In the genomic region with DNA sequence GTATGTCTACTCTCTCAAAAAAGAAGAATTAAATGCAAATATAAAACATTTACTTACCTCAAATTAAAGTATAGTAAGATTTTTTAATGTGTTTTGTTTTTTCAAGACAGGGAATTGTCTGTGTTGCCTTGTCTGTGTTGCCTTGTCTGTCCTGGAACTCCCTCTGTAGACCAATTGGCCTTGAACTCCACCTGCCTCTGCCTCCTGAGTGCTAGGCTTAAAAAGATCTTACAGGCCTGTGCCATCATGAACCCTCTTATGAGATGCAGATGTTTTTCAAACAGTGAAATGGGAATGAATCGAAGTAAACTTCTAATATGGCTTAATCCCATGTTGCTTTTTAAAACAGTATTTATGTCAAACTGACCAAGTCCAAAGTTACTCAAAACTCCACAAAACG, we compare ENCODE assay signal across 10 mouse cellular contexts. TPM values are rescaled to one million over a fixed set of nuclear protein-coding genes. Genes with fewer than 3 reads are reported as not detected.
A peak's percentile ranks its signal among the peaks of the same experiment; 100 is the strongest.
DNase-seq lines count a peak whose midpoint lies in the region; ATAC-seq and TF ChIP-seq lines count a peak whose summit lies in the region.
"Had no signal": no experiment of that assay in that cellular context is flagged by ENCODE, and none has a peak within 500 bp of the region (broad histone marks: within the 10 kb centered on the region; RNA-seq: fewer than 3 reads in every experiment).

No protein-coding gene starts in this region.

- no peak overlapping the region for H3K9ac ChIP-seq in embryonic facial prominence, embryonic 11.5 days (replicated peaks; ENCODE audit: low read length)
- H3K9ac ChIP-seq in midbrain, embryonic 16.5 days (ENCODE audit: low read depth, low read length) = no peak overlapping the region

- peak overlapping the region; percentile 98 for H3K4me3 ChIP-seq in layer of hippocampus, adult 2 months
- peak overlapping the region; percentile 93; the same call in 1 of the 2 replicates for H3K4me3 ChIP-seq in embryonic facial prominence, embryonic 11.5 days (ENCODE audit: low read depth, low read length)
- H3K4me3 ChIP-seq in midbrain, embryonic 16.5 days (ENCODE audit: low read depth, low read length) = peak overlapping the region; percentile 82

- no peaks in the 10 kb centered on the region for H3K9me3 ChIP-seq in embryonic facial prominence, embryonic 11.5 days (replicated peaks; ENCODE audit: control insufficient read depth, low read length)
- no peaks in the 10 kb centered on the region for H3K9me3 ChIP-seq in midbrain, embryonic 16.5 days (replicated peaks; ENCODE audit: control insufficient read depth, low read length, poor library complexity, severe bottlenecking)

- no peak for ATAC-seq in embryonic facial prominence, embryonic 11.5 days (replicated peaks; ENCODE audit: insufficient number of reproducible peaks, low FRiP score, low TSS enrichment, low read depth)
- no peak for ATAC-seq in midbrain, embryonic 16.5 days

- no peak overlapping the region for H3K27ac ChIP-seq in layer of hippocampus, adult 2 months
- no peak overlapping the region for H3K27ac ChIP-seq in embryonic facial prominence, embryonic 11.5 days (replicated peaks; ENCODE audit: low read depth, low read length)
- H3K27ac ChIP-seq in midbrain, embryonic 16.5 days (ENCODE audit: low read length) = no peak overlapping the region

- no peaks in the 10 kb centered on the region for H3K27me3 ChIP-seq in embryonic facial prominence, embryonic 11.5 days (ENCODE audit: control insufficient read depth, insufficient read depth, low read length)
- H3K27me3 ChIP-seq in midbrain, embryonic 16.5 days (ENCODE audit: control insufficient read depth, insufficient read depth, low read depth, low read length) = no peaks in the 10 kb centered on the region

- peak overlapping the region; percentile 67 for H3K4me2 ChIP-seq in embryonic facial prominence, embryonic 11.5 days (ENCODE audit: low read depth, low read length)
- peak overlapping the region; percentile 91 for H3K4me2 ChIP-seq in midbrain, embryonic 16.5 days (ENCODE audit: low read length)

- no peak for TF ChIP-seq CTCF in layer of hippocampus, adult 2 months (conservative IDR thresholded peaks at IDR 0.05)

- WGBS in embryonic facial prominence, embryonic 11.5 days = 33% methylated on average over 2 of the region's 2 CpGs
- whole genome bisulfite sequencing in midbrain, embryonic 16.5 days = 43% methylated on average over 2 of the region's 2 CpGs

- H3K36me3 ChIP-seq in embryonic facial prominence, embryonic 11.5 days (replicated peaks; ENCODE audit: control insufficient read depth, insufficient read depth, low read depth, low read length) = no peaks in the 10 kb centered on the region
- no peaks in the 10 kb centered on the region for H3K36me3 ChIP-seq in midbrain, embryonic 16.5 days (ENCODE audit: control insufficient read depth, insufficient read depth, low read length)

- no peaks in the 10 kb centered on the region for H3K4me1 ChIP-seq in embryonic facial prominence, embryonic 11.5 days (ENCODE audit: control insufficient read depth, insufficient read depth, low read length)
- peaks cover 25% of the 10 kb centered on the region for H3K4me1 ChIP-seq in midbrain, embryonic 16.5 days (ENCODE audit: control insufficient read depth, insufficient read depth, low read length)

- DNase-seq in layer of hippocampus, adult 2 months (ENCODE audit: low spot score in 2 of 2) = no peak
- no peak for DNase-seq in layer of hippocampus, adult 9-10 months (ENCODE audit: low spot score)
- no peak for DNase-seq in embryonic facial prominence, embryonic 11.5 days (ENCODE audit: low spot score)
- DNase-seq in induced T-regulatory cell, adult 2 months (ENCODE audit: low read depth) = peak; percentile 23
- no peak for DNase-seq in layer of hippocampus, postnatal 36 days
- DNase-seq in right cerebral cortex, adult 2 months (ENCODE audit: low spot score in 2 of 2) = no peak
- no peak for DNase-seq in urinary bladder, postnatal 10 days (ENCODE audit: low spot score)
- DNase-seq: retina, postnatal 1 day had no signal

RNA-seq across cellular contexts. Expression of a gene that starts 1.9 kb away (rescaled TPM):
- total RNA-seq in layer of hippocampus, adult 2 months (2021) = 10 to 100 TPM; 79.3 to 89.9 TPM
- 14.0 and 15.8 TPM in 2 replicates for polyA plus RNA-seq in embryonic facial prominence, embryonic 11.5 days (2014; fragmentation: Nextera tagmentation; extraction: Ambion mirVana)
- 15.3 and 19.2 TPM in 2 replicates for polyA plus RNA-seq in midbrain, embryonic 16.5 days (2015; fragmentation: Nextera tagmentation; extraction: Ambion mirVana)
- 10 to 100 TPM; 81.1 to 95.7 TPM for total RNA-seq in layer of hippocampus, postnatal 36 days (2021)

RNA-seq across cellular contexts. Expression of a gene that starts 19.2 kb away (rescaled TPM):
- under 1 TPM; 0.25 to 0.49 TPM for total RNA-seq in layer of hippocampus, adult 2 months (2021)
- not detected in 2 replicates for polyA plus RNA-seq in embryonic facial prominence, embryonic 11.5 days (2014; fragmentation: Nextera tagmentation; extraction: Ambion mirVana)
- polyA plus RNA-seq in midbrain, embryonic 16.5 days (2015; fragmentation: Nextera tagmentation; extraction: Ambion mirVana) = 0.13 TPM in 1 of 2 replicates, not detected in the other
- total RNA-seq in layer of hippocampus, postnatal 36 days (2021) = under 1 TPM; 0.40 to 0.43 TPM
- total RNA-seq: hematopoietic stem cell, adult 5-6 weeks had no signal
